Mouse (Mus musculus): ENCODE measurements around the gene E2f1.
A peak's percentile ranks its signal among the peaks of the same experiment; 100 is the strongest.

Gene E2f1

GRCm38 (mm10) chr2:154583906-154584872 lies 14.5 kb upstream of the E2f1 start:
- DNase-seq (ENCODE audit: low read depth): no peak

- DNase-seq (ENCODE audit: low read depth): no peak
These were observed 11.7 kb upstream of the E2f1 start for GRCm38 (mm10) chr2:154581421-154581820.

- DNase-seq (ENCODE audit: low read depth): peak; percentile 46
These were observed 10.9 kb upstream of the E2f1 start for GRCm38 (mm10) chr2:154580586-154580985.

GRCm38 (mm10) chr2:154577744-154578067 lies 8.0 kb upstream of the E2f1 start:
- DNase-seq (ENCODE audit: low read depth): no peak

- no peak for DNase-seq (ENCODE audit: low read depth)
These were observed 7.4 kb upstream of the E2f1 start for GRCm38 (mm10) chr2:154576876-154577743.

GRCm38 (mm10) chr2:154574271-154574670 lies 4.6 kb upstream of the E2f1 start:
- no peak for DNase-seq (ENCODE audit: low read depth)

GRCm38 (mm10) chr2:154572996-154573395 lies 3.3 kb upstream of the E2f1 start:
- DNase-seq (ENCODE audit: low read depth): no peak

GRCm38 (mm10) chr2:154571976-154572375 lies 2.3 kb upstream of the E2f1 start:
- DNase-seq (ENCODE audit: low read depth): no peak

- no peak for DNase-seq (ENCODE audit: low read depth)
These were observed 1.6 kb upstream of the E2f1 start for GRCm38 (mm10) chr2:154571266-154571665.

GRCm38 (mm10) chr2:154570666-154571065 lies 974 bp upstream of the E2f1 start:
- no peak for DNase-seq (ENCODE audit: low read depth)

- no peak for DNase-seq (ENCODE audit: low read depth)
These were observed 482 bp downstream of the E2f1 start for GRCm38 (mm10) chr2:154569071-154569748.

- no peak for DNase-seq (ENCODE audit: low read depth)
These were observed 1.2 kb downstream of the E2f1 start for GRCm38 (mm10) chr2:154568329-154569070.

GRCm38 (mm10) chr2:154567766-154568165 lies 1.9 kb downstream of the E2f1 start:
- no peak for DNase-seq (ENCODE audit: low read depth)

- no peak for DNase-seq (ENCODE audit: low read depth)
These were observed 3.1 kb downstream of the E2f1 start for GRCm38 (mm10) chr2:154566641-154567040.

GRCm38 (mm10) chr2:154565562-154565961 lies 4.1 kb downstream of the E2f1 start:
- DNase-seq (ENCODE audit: low read depth): no peak

- no peak for DNase-seq (ENCODE audit: low read depth)
These were observed 6.0 kb downstream of the E2f1 start for GRCm38 (mm10) chr2:154563612-154564170.

GRCm38 (mm10) chr2:154558264-154559039 lies 11.2 kb downstream of the E2f1 start, which contains the start of gene Necab3:
Gene Necab3, minus strand, starts transcription at chr2:154558890.
- no peak for DNase-seq (ENCODE audit: low read depth)

GRCm38 (mm10) chr2:154557184-154557832 lies 12.4 kb downstream of the E2f1 start:
- no peak for DNase-seq (ENCODE audit: low read depth)

- no peak for DNase-seq (ENCODE audit: low read depth)
These were observed 14.5 kb downstream of the E2f1 start for GRCm38 (mm10) chr2:154555235-154555634.

- DNase-seq (ENCODE audit: low read depth): no peak
These were observed 17.2 kb downstream of the E2f1 start for GRCm38 (mm10) chr2:154552424-154552907.
